Mouse (Mus musculus) bone marrow macrophage, adult 2 months (primary cell): ENCODE data around the gene Azin2. TPM values are rescaled to one million over a fixed set of nuclear protein-coding genes. Genes with fewer than 3 reads are reported as not detected.

Experiments used
- H3K27ac ChIP-seq: 2 replicates; pipeline ENCODE4 v1.5.1; 2012; ENCODE audit warnings: low read depth, low read length; ENCODE audit not compliant: insufficient read depth
- H3K4me1 ChIP-seq: 2 replicates; pipeline ENCODE4 v1.6.1; 2012; ENCODE audit warnings: low read length; ENCODE audit not compliant: control insufficient read depth, insufficient read depth
- H3K4me3 ChIP-seq: 2 replicates; pipeline ENCODE4 v1.5.1; 2012; ENCODE audit warnings: mild to moderate bottlenecking, low read length, moderate library complexity; ENCODE audit not compliant: insufficient read depth
- CTCF ChIP-seq: IDR thresholded peaks from 2 replicates; pipeline ENCODE4 v1.5.1; 2012; ENCODE audit warnings: low read depth, mild to moderate bottlenecking, low read length, moderate library complexity
- POLR2A ChIP-seq: IDR thresholded peaks from 2 replicates; pipeline ENCODE4 v1.6.1; 2012; ENCODE audit warnings: mild to moderate bottlenecking, low read depth, low read length, borderline replicate concordance
- polyA plus RNA-seq: library from polyadenylated mRNA; stranded (reverse); fragments of >200 nt; gene quantifications from 2 replicates; pipeline ENCODE4 v1.2.4, GENCODE M21; 2012; ENCODE audit not compliant: missing spikeins, insufficient read depth, insufficient read length

Azin2 gene
- polyA plus RNA-seq, 1 experiment, result 1.8 TPM

DNA sequence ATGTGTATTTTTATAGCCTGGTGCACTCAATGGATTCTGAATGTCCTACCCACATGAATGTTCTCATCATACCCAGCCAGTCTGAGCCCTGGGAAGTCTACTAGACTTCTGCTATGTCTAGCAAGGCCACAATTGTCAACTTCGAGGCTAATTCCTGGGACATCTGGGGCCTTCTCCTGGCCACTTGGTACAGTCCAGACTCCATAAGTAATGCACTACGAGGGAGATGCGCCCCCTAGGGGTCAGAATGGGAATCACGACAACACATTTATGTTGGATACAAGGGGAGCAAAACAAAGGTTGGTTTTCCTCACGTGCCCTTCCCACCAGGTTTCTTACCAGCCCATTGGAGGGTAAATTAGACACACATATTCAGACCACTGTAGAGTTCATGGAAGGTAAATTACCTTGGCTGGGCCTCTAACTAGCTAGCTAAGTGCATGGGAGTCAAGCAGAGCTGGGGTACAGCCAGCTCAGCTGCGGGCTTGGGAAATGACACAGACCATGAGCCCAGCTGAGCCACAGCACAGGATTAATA lies 14.0 kb downstream of the Azin2 start:
- no peaks in the 10 kb centered on the region for H3K4me1 ChIP-seq
- H3K4me3 ChIP-seq, result no peak overlapping the region
- TF ChIP-seq POLR2A (no peak), CTCF (peak; percentile 85)
- H3K27ac ChIP-seq, result no peak overlapping the region

DNA sequence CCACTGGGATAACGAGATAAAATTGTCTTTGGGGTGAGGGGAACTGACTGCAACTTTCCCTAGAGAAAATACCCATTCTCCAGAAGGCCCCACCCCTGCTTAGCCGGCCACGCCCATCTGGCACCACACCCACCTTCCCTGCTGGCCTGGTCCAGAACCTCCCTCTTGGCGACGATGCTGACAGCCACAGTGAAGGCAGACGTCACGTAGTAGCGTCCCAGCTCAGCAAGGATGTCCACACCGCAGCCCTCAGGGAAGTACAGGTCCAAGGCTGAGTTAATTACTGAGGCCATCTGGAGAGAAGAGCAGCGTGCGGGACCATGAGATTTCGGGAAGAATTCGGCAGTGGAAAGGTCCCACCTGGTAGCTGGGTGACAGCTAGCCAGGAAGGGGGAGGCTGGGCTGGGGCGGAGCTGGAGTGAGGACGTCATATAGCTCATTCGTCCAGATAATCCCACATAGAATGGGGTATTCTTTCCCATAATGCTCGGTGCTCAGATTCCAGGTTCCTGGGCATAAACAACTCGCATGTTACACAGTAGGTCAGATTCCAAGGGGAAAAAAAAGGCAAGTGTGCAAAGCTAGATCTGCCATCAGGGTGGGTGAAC lies 14.8 kb downstream of the Azin2 start:
- Histone ChIP-seq H3K27ac (no peak overlapping the region), H3K4me3 (no peak overlapping the region), H3K4me1 (no peaks in the 10 kb centered on the region)
- TF ChIP-seq CTCF, result no peak
- TF ChIP-seq POLR2A, result no peak

- H3K27ac ChIP-seq, result no peak overlapping the region
- no peak for TF ChIP-seq POLR2A
- TF ChIP-seq CTCF, result no peak
- H3K4me3 ChIP-seq, result no peak overlapping the region
- no peaks in the 10 kb centered on the region for H3K4me1 ChIP-seq
Observed at GRCm38 (mm10) chr4:128946736-128947135, 15.5 kb downstream of the Azin2 start.

GRCm38 (mm10) chr4:128942346-128942745 lies 19.9 kb downstream of the Azin2 start:
- TF ChIP-seq CTCF, result no peak
- TF ChIP-seq POLR2A, result no peak
- no peak overlapping the region for H3K27ac ChIP-seq
- H3K4me3 ChIP-seq, result no peak overlapping the region
- no peaks in the 10 kb centered on the region for H3K4me1 ChIP-seq

GRCm38 (mm10) chr4:128935595-128935994 lies 26.6 kb downstream of the Azin2 start:
- H3K27ac ChIP-seq, result no peak overlapping the region
- TF ChIP-seq CTCF (no peak), POLR2A (no peak)
- no peak overlapping the region for H3K4me3 ChIP-seq
- H3K4me1 ChIP-seq, result no peaks in the 10 kb centered on the region

DNA sequence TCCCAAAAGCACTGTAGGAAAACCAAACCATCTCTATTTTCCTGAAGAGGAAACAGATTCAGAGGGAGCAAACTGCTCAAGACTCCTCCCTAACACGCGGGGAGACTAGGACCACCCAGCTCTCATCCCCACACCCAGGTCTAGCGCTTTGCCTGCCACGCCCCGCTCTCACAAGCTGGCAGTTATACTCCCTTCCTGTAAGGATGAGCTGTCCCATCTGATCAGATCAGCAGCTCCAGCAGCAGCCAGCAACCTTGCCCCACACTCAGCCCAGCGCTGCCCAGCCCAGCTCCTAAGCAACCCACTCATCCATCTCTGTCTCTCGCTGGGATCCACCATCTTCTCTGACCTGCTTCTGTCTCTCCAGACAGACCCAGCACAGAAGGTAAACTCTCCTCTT lies 29.5 kb downstream of the Azin2 start:
- H3K27ac ChIP-seq, result no peak overlapping the region
- TF ChIP-seq POLR2A (no peak), CTCF (no peak)
- no peaks in the 10 kb centered on the region for H3K4me1 ChIP-seq
- H3K4me3 ChIP-seq, result no peak overlapping the region

- Histone ChIP-seq H3K27ac (no peak overlapping the region), H3K4me1 (no peaks in the 10 kb centered on the region), H3K4me3 (peak overlapping the region; percentile 36)
- TF ChIP-seq CTCF, result peak; percentile 60
- TF ChIP-seq POLR2A, result no peak
Observed at GRCm38 (mm10) chr4:128924841-128925606, 37.2 kb downstream of the Azin2 start.

- Histone ChIP-seq H3K4me1 (no peaks in the 10 kb centered on the region), H3K4me3 (no peak overlapping the region), H3K27ac (no peak overlapping the region)
- TF ChIP-seq CTCF (no peak), POLR2A (no peak)
Observed at GRCm38 (mm10) chr4:128923603-128924002, 38.6 kb downstream of the Azin2 start.

- no peak for TF ChIP-seq POLR2A
- no peak for TF ChIP-seq CTCF
- no peaks in the 10 kb centered on the region for H3K4me1 ChIP-seq
- H3K27ac ChIP-seq, result no peak overlapping the region
- no peak overlapping the region for H3K4me3 ChIP-seq
Observed at GRCm38 (mm10) chr4:128919106-128919505, 43.1 kb downstream of the Azin2 start.

DNA sequence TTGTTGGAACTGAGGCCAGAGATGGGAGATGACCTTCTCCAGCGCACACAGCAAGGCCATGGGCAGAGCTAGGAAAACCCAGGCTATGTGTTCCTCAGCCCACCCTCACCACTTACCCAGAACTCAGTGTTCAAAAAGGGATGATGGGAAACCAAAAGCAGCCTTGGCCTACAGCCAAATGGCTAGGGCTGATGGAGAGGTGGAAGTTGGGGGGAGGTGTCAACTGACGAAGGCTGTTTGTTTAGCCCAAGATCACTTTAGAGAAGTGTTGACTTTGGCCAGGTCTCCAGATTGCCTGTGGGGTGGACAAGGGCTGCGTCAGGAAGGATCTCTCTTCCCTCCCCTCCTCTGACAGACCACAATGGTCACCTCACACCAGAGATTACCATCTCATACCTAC lies 44.1 kb downstream of the Azin2 start:
- TF ChIP-seq POLR2A (no peak), CTCF (no peak)
- Histone ChIP-seq H3K4me1 (no peaks in the 10 kb centered on the region), H3K27ac (no peak overlapping the region), H3K4me3 (no peak overlapping the region)
